Mouse (Mus musculus) granulocyte monocyte progenitor cell, adult 5-6 weeks (primary cell): Measurements from ENCODE around the gene Gnb4. TPM values are rescaled to one million over a fixed set of nuclear protein-coding genes. Genes with fewer than 3 reads are reported as not detected.

Experiments
- total RNA-seq, 2 experiments: library from RNA; stranded (forward) in 1 of 2; stranded (reverse) in 1 of 2; fragments of 200-712, 200-1000 nt in 1 of 2; fragments of >200 nt in 1 of 2; fragmentation: Nextera tagmentation in 1 of 2; gene quantifications; 2 replicates each; pipeline ENCODE4 v1.2.3; 2014 to 2017

Gnb4 gene
- total RNA-seq, 2 experiments from 2014 or later: 4.4 to 5.4 TPM

Other genes with a start within 250 kb of the Gnb4 start
- 17.8 and 41.0 TPM in 2 replicates for gene Pik3ca, start 218.9 kb downstream of the Gnb4 start, total RNA-seq (2014; fragmentation: Nextera tagmentation)
- 21.0 and 25.3 TPM in 2 replicates for gene Pik3ca, start 218.9 kb downstream of the Gnb4 start, total RNA-seq (2017)
- not detected in 2 replicates for gene Kcnmb3, start 124.4 kb downstream of the Gnb4 start, total RNA-seq (2014; fragmentation: Nextera tagmentation)
- gene Kcnmb3, start 124.4 kb downstream of the Gnb4 start, total RNA-seq (2017): not detected in 2 replicates
- 45.9 and 55.1 TPM in 2 replicates for gene Zfp639, start 106.3 kb downstream of the Gnb4 start, total RNA-seq (2014; fragmentation: Nextera tagmentation)
- 41.1 and 79.6 TPM in 2 replicates for gene Zfp639, start 106.3 kb downstream of the Gnb4 start, total RNA-seq (2017)
- gene Mfn1, start 87.1 kb downstream of the Gnb4 start, total RNA-seq (2014; fragmentation: Nextera tagmentation): 8.9 and 28.4 TPM in 2 replicates
- gene Mfn1, start 87.1 kb downstream of the Gnb4 start, total RNA-seq (2017): 64.5 and 101 TPM in 2 replicates
- gene Actl6a, start 89.7 kb upstream of the Gnb4 start, total RNA-seq (2014; fragmentation: Nextera tagmentation): 90.3 and 123 TPM in 2 replicates
- 81.5 and 97.4 TPM in 2 replicates for gene Actl6a, start 89.7 kb upstream of the Gnb4 start, total RNA-seq (2017)
- gene Ndufb5, start 120.4 kb upstream of the Gnb4 start, total RNA-seq (2014; fragmentation: Nextera tagmentation): 279 and 293 TPM in 2 replicates
- 250 and 266 TPM in 2 replicates for gene Ndufb5, start 120.4 kb upstream of the Gnb4 start, total RNA-seq (2017)
- gene Mrpl47, start 121.0 kb upstream of the Gnb4 start, total RNA-seq (2014; fragmentation: Nextera tagmentation): 22.1 and 64.1 TPM in 2 replicates
- 42.6 and 62.5 TPM in 2 replicates for gene Mrpl47, start 121.0 kb upstream of the Gnb4 start, total RNA-seq (2017)
- not detected in 2 replicates for gene Usp13, start 201.0 kb upstream of the Gnb4 start, total RNA-seq (2014; fragmentation: Nextera tagmentation)
- not detected in 2 replicates for gene Usp13, start 201.0 kb upstream of the Gnb4 start, total RNA-seq (2017)